Mouse (Mus musculus) embryonic facial prominence, embryonic 11.5 days (tissue): Measurements from ENCODE around the gene Sae1. TPM values are rescaled to one million over a fixed set of nuclear protein-coding genes. Genes with fewer than 3 reads are reported as not detected.
A peak's percentile ranks its signal among the peaks of the same experiment; 100 is the strongest.

Experiments used
- ATAC-seq: fragments of 200-750 bp; cut with Nextera tagmentation; replicated peaks from 2 replicates; pipeline ENCODE4 v1.8.0; 2017; ENCODE audit warnings: low read depth; ENCODE audit not compliant: insufficient number of reproducible peaks, low FRiP score, low TSS enrichment
- DNase-seq: peaks from one replicate; pipeline ENCODE4 v3.0.0-alpha.2; 2015; ENCODE audit warnings: low spot score
- H3K27ac ChIP-seq: fragments of 300-500 bp; sonication (generic); replicated peaks from 2 replicates; pipeline ENCODE4 v1.5.1; 2014; ENCODE audit warnings: mild to moderate bottlenecking, low read depth, low read length, control low read depth
- H3K27me3 ChIP-seq: fragments of 300-500 bp; sonication (generic); 2 replicates; pipeline ENCODE4 v1.6.1; 2014; ENCODE audit warnings: mild to moderate bottlenecking, low read length, moderate library complexity, mixed read lengths; ENCODE audit not compliant: control insufficient read depth, insufficient read depth
- H3K36me3 ChIP-seq: fragments of 300-500 bp; sonication (generic); replicated peaks from 2 replicates; pipeline ENCODE4 v1.6.1; 2014; ENCODE audit warnings: low read depth, mild to moderate bottlenecking, low read length, moderate library complexity, mixed read lengths; ENCODE audit not compliant: control insufficient read depth, insufficient read depth
- H3K4me1 ChIP-seq: fragments of 300-500 bp; sonication (generic); 2 replicates; pipeline ENCODE4 v1.6.1; 2014; ENCODE audit warnings: low read length, mixed read lengths; ENCODE audit not compliant: control insufficient read depth, insufficient read depth
- H3K4me2 ChIP-seq: fragments of 300-500 bp; sonication (generic); 2 replicates; pipeline ENCODE4 v1.6.1; 2014; ENCODE audit warnings: low read depth, mild to moderate bottlenecking, control low read depth, low read length, moderate library complexity
- H3K4me3 ChIP-seq: fragments of 300-500 bp; sonication (generic); 2 replicates; pipeline ENCODE4 v1.5.1; 2014; ENCODE audit warnings: low read depth, low read length, control low read depth
- H3K9ac ChIP-seq: fragments of 300-500 bp; sonication (generic); replicated peaks from 2 replicates; pipeline ENCODE4 v1.6.1; 2014; ENCODE audit warnings: mild to moderate bottlenecking, control low read depth, low read length
- H3K9me3 ChIP-seq: fragments of 300-500 bp; sonication (generic); replicated peaks from 2 replicates; pipeline ENCODE4 v1.6.1; 2016; ENCODE audit warnings: mild to moderate bottlenecking, low read length, inconsistent platforms, mixed read lengths; ENCODE audit not compliant: control insufficient read depth
- WGBS: fragments of 180-500 bp; shearing (Covaris S2); extraction: QIAGEN DNeasy Blood & Tissue Kit; methylation state at CpG from one replicate; pipeline ENCODE4 v1.1.7; 2014; 5-methylcytosine and 5-hydroxymethylcytosine counted together
- polyA plus RNA-seq: library from polyadenylated mRNA; unstranded; fragments of >200 nt; fragmentation: Nextera tagmentation; extraction: Ambion mirVana; gene quantifications from 2 replicates; pipeline ENCODE4 v1.2.1, GENCODE M21; 2014

The Sae1 gene
- polyA plus RNA-seq, 1 experiment from 2014 or later, result 434 TPM

GRCm38 (mm10) chr7:16314221-16314775, 73.3 kb downstream of the Sae1 start:
- ATAC-seq (0 out of 2 replicates have a peak, but pooled peaks have one; percentile 11), DNase-seq (peak; percentile 5)
- Histone ChIP-seq H3K9ac (peak overlapping the region; percentile 76), H3K27ac (peak overlapping the region; percentile 75), H3K36me3 (no peaks in the 10 kb centered on the region), H3K4me1 (peaks cover 18% of the 10 kb centered on the region), H3K4me3 (peak overlapping the region; percentile 71), H3K9me3 (no peaks in the 10 kb centered on the region), H3K27me3 (peaks cover 11% of the 10 kb centered on the region; the same call in 1 of the 2 replicates), H3K4me2 (peak overlapping the region; percentile 100)
- WGBS, result 13% methylated on average over 10 of the region's 13 CpGs

DNA sequence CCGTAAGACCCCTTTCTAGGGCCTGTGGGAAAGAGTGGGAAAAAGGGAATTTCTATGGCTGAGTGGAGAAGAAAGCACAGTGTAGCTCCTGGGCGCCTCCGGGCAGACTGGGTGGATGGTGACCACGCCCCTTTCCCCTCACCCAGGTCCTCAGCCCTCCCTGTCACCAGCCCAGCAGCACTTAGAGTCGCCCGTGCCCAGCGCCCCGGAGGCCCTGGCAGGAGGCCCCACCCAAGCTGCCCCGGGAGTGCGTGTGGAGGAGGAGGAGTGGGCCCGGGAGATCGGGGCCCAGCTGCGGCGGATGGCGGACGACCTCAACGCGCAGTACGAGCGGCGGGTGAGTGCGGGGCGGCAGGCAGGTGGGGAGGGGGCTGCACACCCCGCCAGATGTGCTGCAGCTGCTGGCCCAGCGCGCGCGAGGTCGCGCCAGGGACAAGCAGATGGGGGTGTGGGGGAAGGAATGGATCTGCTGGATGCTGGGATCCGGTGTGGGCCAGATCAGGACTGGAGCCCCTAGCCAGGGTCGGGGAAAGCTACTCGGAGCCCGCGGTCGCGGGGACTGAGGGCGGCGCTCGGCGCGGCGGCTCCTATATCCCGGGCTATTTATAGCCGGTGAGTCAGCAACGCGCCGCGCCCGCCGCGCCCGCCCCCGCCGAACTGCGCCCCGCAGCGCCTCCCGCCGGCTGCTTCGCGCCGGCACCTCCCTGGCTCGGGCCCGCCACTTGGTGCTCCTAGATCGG, 74.0 kb downstream of the Sae1 start:
- DNase-seq, result peak; percentile 84
- peaks cover 18% of the 10 kb centered on the region for H3K4me1 ChIP-seq
- peak overlapping the region; percentile 100 for H3K4me2 ChIP-seq
- no peaks in the 10 kb centered on the region for H3K36me3 ChIP-seq
- WGBS, result under 1% methylated on average over 58 of the region's 66 CpGs
- ATAC-seq, result peak; percentile 46
- no peaks in the 10 kb centered on the region for H3K9me3 ChIP-seq
- peak overlapping the region; percentile 76 for H3K9ac ChIP-seq
- H3K27ac ChIP-seq, result peak overlapping the region; percentile 75
- H3K27me3 ChIP-seq, result peaks cover 11% of the 10 kb centered on the region; the same call in 1 of the 2 replicates
- H3K4me3 ChIP-seq, result peak overlapping the region; percentile 71

- Histone ChIP-seq H3K9ac (peak overlapping the region; percentile 89), H3K4me1 (peaks cover 18% of the 10 kb centered on the region), H3K27ac (peak overlapping the region; percentile 85), H3K9me3 (no peaks in the 10 kb centered on the region), H3K27me3 (peaks cover 11% of the 10 kb centered on the region; the same call in 1 of the 2 replicates), H3K4me2 (peak overlapping the region; percentile 100), H3K4me3 (peak overlapping the region; percentile 71), H3K36me3 (no peaks in the 10 kb centered on the region)
- DNase-seq (peak; percentile 85), ATAC-seq (peak; percentile 22)
- WGBS, result under 1% methylated on average over 12 of the region's 12 CpGs
Measured at GRCm38 (mm10) chr7:16312672-16313311, 74.8 kb downstream of the Sae1 start.

GRCm38 (mm10) chr7:16312011-16312671, 75.5 kb downstream of the Sae1 start:
- under 1% methylated on average over 49 of the region's 49 CpGs for WGBS

GRCm38 (mm10) chr7:16311453-16312004, 76.1 kb downstream of the Sae1 start:
- Histone ChIP-seq H3K4me1 (peaks cover 18% of the 10 kb centered on the region), H3K36me3 (no peaks in the 10 kb centered on the region), H3K27ac (peak overlapping the region; percentile 85; the same call in 1 of the 2 replicates), H3K9ac (peak overlapping the region; percentile 89), H3K27me3 (peaks cover 11% of the 10 kb centered on the region; the same call in 1 of the 2 replicates), H3K4me3 (peak overlapping the region; percentile 71), H3K4me2 (peak overlapping the region; percentile 100), H3K9me3 (no peaks in the 10 kb centered on the region)
- ATAC-seq (no peak), DNase-seq (peak; percentile 17)
- WGBS, result under 1% methylated on average over 14 of the region's 14 CpGs

More at GRCm38 (mm10) chr7:16312011-16312671, 75.5 kb downstream of the Sae1 start:
- peak overlapping the region; percentile 100 for H3K4me2 ChIP-seq
- no peaks in the 10 kb centered on the region for H3K36me3 ChIP-seq
- peaks cover 18% of the 10 kb centered on the region for H3K4me1 ChIP-seq
- no peak; the same call in 1 of the 2 replicates for ATAC-seq
- H3K9ac ChIP-seq, result peak overlapping the region; percentile 89
- peaks cover 11% of the 10 kb centered on the region; the same call in 1 of the 2 replicates for H3K27me3 ChIP-seq
- peak overlapping the region; percentile 71 for H3K4me3 ChIP-seq
- peak overlapping the region; percentile 85 for H3K27ac ChIP-seq
- H3K9me3 ChIP-seq, result no peaks in the 10 kb centered on the region
- peak; percentile 55 for DNase-seq

DNA sequence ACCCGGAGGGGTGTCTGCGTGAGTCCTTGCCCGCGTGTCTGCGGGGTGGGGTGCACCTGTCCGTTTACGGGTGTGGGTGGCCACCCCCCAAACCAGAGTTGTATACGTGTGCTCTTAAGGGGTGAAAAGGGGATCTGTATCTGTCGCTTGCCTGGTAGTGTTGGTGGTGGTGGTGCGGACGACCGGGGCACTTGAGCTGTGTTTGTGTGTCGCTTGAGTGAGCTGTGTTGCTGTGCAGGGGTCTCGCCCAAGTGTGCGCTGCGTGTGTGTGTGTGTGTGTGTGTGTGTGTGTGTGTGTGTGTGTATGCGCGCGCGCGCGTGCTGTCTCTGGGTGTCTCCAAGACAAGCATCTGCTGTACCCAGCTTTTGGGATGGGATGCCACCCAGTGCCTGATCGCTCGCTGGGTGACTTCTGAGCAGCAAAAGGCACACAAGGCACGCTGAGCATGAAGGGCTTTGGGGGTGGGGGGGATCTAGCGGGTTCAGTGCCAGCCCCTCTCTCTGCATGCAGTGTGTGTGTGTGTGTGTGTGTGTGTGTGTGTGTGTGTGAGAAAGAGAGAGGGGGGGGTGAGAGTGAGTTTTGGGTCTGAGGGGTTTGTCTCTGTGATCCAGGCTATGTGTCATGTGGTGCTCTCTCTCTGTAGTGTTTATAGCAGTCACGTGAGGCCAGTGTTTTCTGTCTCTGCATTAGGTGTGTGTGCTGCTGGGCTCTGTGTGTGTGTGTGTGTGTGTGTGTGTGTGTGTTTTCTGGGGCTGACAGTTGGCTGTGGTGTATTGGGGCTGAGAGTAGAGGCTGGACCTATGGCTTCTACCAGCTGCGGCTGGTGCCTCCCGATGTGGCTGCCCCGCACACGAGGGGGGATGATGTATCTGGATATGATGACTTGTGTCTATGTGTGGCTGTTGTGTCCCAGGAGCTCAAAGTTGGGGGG, 76.8 kb downstream of the Sae1 start:
- no peak overlapping the region for H3K27ac ChIP-seq
- DNase-seq (peak; percentile 16), ATAC-seq (no peak)
- WGBS, result under 1% methylated on average over 31 of the region's 31 CpGs
- H3K36me3 ChIP-seq, result no peaks in the 10 kb centered on the region
- peak overlapping the region; percentile 71 for H3K4me3 ChIP-seq
- H3K27me3 ChIP-seq, result peaks cover 11% of the 10 kb centered on the region; the same call in 1 of the 2 replicates
- no peaks in the 10 kb centered on the region for H3K9me3 ChIP-seq
- peak overlapping the region; percentile 89 for H3K9ac ChIP-seq
- H3K4me2 ChIP-seq, result peak overlapping the region; percentile 100
- H3K4me1 ChIP-seq, result peaks cover 18% of the 10 kb centered on the region
